Mouse (Mus musculus): ENCODE measurements around the gene Nsg2. TPM values are rescaled to one million over a fixed set of nuclear protein-coding genes. Genes with fewer than 3 reads are reported as not detected.
"Not testable (repeated sequence)": the region's sequence is repeated elsewhere in the genome, so short reads cannot be mapped to it uniquely, and the experiment has no call there.

The Nsg2 gene
- not detected in 2 replicates for total RNA-seq (2015; ENCODE audit: low replicate concordance)
- not detected in 2 replicates for total RNA-seq (2017; ENCODE audit: low replicate concordance)

GRCm38 (mm10) chr11:32000281-32000680, at the start of gene Nsg2:
Gene Nsg2, plus strand, starts transcription at chr11:32000463.
- ATAC-seq (replicated peaks; ENCODE audit: low FRiP score, poor library complexity, severe bottlenecking): no peak

- no peak for ATAC-seq (replicated peaks; ENCODE audit: low FRiP score, poor library complexity, severe bottlenecking)
These were observed 40.2 kb upstream of the Nsg2 start for GRCm38 (mm10) chr11:31960071-31960470.

GRCm38 (mm10) chr11:31963993-31964392, 36.3 kb upstream of the Nsg2 start:
- no peak for ATAC-seq (replicated peaks; ENCODE audit: low FRiP score, poor library complexity, severe bottlenecking)

- no peak for ATAC-seq (replicated peaks; ENCODE audit: low FRiP score, poor library complexity, severe bottlenecking)
These were observed 34.8 kb upstream of the Nsg2 start, which contains the start of gene 4930524B15Rik for GRCm38 (mm10) chr11:31965256-31966134. Gene 4930524B15Rik, plus strand, starts transcription at chr11:31965592.

GRCm38 (mm10) chr11:31974132-31974531, 26.1 kb upstream of the Nsg2 start:
- ATAC-seq (replicated peaks; ENCODE audit: low FRiP score, poor library complexity, severe bottlenecking): no peak

- no peak for ATAC-seq (replicated peaks; ENCODE audit: low FRiP score, poor library complexity, severe bottlenecking)
These were observed 25.4 kb upstream of the Nsg2 start for GRCm38 (mm10) chr11:31974826-31975225.

- ATAC-seq (replicated peaks; ENCODE audit: low FRiP score, poor library complexity, severe bottlenecking): no peak
These were observed 24.6 kb upstream of the Nsg2 start for GRCm38 (mm10) chr11:31975678-31976077.

GRCm38 (mm10) chr11:31976137-31976536, 24.1 kb upstream of the Nsg2 start:
- ATAC-seq (replicated peaks; ENCODE audit: low FRiP score, poor library complexity, severe bottlenecking): no peak

GRCm38 (mm10) chr11:31980089-31980488, 20.2 kb upstream of the Nsg2 start:
- not testable (repeated sequence) for ATAC-seq (replicated peaks; ENCODE audit: low FRiP score, poor library complexity, severe bottlenecking)

- no peak for ATAC-seq (replicated peaks; ENCODE audit: low FRiP score, poor library complexity, severe bottlenecking)
These were observed 18.4 kb upstream of the Nsg2 start for GRCm38 (mm10) chr11:31981830-31982229.

GRCm38 (mm10) chr11:31982247-31982943, 17.9 kb upstream of the Nsg2 start:
- not testable (repeated sequence) for ATAC-seq (replicated peaks; ENCODE audit: low FRiP score, poor library complexity, severe bottlenecking)

GRCm38 (mm10) chr11:31983249-31983648, 17.0 kb upstream of the Nsg2 start:
- no peak for ATAC-seq (replicated peaks; ENCODE audit: low FRiP score, poor library complexity, severe bottlenecking)

- no peak for ATAC-seq (replicated peaks; ENCODE audit: low FRiP score, poor library complexity, severe bottlenecking)
These were observed 15.5 kb upstream of the Nsg2 start for GRCm38 (mm10) chr11:31984786-31985185.

GRCm38 (mm10) chr11:31992535-31992934, 7.7 kb upstream of the Nsg2 start:
- ATAC-seq (replicated peaks; ENCODE audit: low FRiP score, poor library complexity, severe bottlenecking): no peak

- no peak for ATAC-seq (replicated peaks; ENCODE audit: low FRiP score, poor library complexity, severe bottlenecking)
These were observed 547 bp upstream of the Nsg2 start for GRCm38 (mm10) chr11:31999716-32000115.

- ATAC-seq (replicated peaks; ENCODE audit: low FRiP score, poor library complexity, severe bottlenecking): no peak
These were observed 1.1 kb downstream of the Nsg2 start for GRCm38 (mm10) chr11:32001181-32001910.

- no peak for ATAC-seq (replicated peaks; ENCODE audit: low FRiP score, poor library complexity, severe bottlenecking)
These were observed 2.4 kb downstream of the Nsg2 start for GRCm38 (mm10) chr11:32002670-32003072.

GRCm38 (mm10) chr11:32008049-32008448, 7.8 kb downstream of the Nsg2 start:
- ATAC-seq (replicated peaks; ENCODE audit: low FRiP score, poor library complexity, severe bottlenecking): not testable (repeated sequence)

- no peak for ATAC-seq (replicated peaks; ENCODE audit: low FRiP score, poor library complexity, severe bottlenecking)
These were observed 8.6 kb downstream of the Nsg2 start for GRCm38 (mm10) chr11:32008852-32009251.

Measured in erythroblast, adult 5-6 weeks (primary cell).